Mouse (Mus musculus) granulocyte monocyte progenitor cell, adult 5-6 weeks (primary cell): ENCODE measurements at regions not wholly inside any gene's neighbourhood (a gene's known extent, or its start where the extent isn't known, plus 50 kb on each side); places are given as distances from the start of the nearest gene placed in this dataset.

Experiments
- ATAC-seq: replicated peaks from 2 replicates; pipeline ENCODE4 v1.8.0; 2016; ENCODE audit warnings: mild to moderate bottlenecking, moderate TSS enrichment, inconsistent platforms; ENCODE audit not compliant: poor library complexity, severe bottlenecking

DNA sequence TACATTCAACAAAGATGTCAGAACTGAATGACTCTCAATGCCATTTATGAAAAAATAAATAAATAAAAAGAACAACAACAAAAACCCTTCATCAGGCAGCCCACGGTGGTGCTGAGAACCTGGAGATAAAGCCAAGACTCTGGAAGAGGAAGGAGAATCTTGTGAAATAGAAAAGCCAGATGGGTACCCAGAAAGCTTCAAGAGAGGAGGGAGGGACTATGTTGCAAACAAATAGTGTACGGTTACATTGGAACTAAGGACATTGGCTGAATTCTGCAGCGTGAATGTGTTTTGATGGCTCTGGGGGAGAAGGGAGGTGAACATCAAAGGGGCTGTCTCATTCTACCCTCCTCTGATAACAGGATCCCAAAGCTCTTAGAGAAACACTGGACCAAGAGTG is 57.8 kb upstream of the Rybp start:
- ATAC-seq = peak; percentile 62

DNA sequence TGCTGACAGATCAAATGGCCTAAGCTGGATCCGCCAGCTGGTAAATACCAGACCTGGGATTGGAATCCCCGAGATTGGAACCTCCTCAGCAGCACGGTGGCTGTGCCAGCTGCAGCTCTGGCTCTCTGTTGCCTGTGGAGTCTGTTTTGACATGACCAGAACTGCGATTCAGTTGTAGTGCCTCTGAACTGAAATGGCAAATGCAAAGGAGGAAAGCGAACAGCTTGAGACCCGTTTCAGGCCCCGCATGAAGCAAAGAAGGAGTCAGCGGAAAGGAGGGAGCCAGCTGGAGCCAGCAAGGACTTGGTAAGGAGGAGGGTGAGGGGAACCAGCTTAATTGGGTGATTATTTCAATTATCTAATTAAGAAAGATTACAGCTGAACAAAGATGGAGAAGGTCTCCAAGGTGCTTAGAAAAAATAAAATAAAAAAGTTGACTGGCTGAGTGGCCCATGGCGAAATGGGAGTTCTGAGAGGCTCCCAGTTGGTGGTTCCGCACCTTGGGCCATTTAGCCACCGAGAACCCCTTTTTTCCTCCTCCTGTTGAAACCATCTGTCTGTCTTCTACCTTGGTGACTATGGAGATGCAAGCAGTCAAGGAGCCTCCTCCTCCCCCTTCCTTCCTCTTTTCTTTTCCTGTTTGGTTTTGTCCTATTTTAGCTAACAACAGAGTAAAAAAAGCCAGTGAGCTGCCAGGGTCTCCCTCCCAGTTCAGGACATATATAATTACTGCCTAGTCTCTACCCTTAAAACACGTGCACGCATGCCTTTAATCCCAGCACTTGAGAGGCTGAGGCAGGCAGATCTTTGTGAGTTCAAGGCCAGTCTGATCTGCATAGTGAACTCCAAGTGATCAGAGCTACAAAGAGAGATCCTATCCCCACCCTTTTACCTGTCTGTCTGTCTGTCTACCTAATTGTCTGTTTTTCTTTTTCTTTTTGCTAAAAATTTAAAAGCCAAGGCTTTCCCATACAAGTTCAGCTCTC is 54.3 kb upstream of the Rybp start:
- peak; percentile 88 for ATAC-seq

DNA sequence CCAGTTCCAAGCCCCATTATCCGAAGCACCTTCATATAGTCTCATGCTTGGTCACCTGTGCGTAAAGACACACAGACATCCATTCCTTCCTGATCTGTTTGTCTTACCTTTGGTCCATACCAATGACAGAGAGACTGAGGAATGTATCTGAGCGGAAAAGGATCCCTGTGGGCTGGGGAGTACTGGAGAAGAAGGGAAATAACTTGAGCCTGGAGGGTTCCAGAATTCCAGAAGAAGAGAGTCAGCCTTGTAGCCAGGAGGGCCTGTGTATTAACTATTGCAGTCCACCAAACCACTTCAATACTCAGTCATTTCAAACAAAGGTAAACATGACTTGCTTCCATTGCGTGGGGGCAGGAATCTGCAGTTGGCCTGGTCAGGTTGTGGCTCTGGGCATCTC is 51.0 kb upstream of the Rybp start:
- ATAC-seq = no peak
